Mouse (Mus musculus): ENCODE measurements at regions not wholly inside any gene's neighbourhood (a gene's known extent, or its start where the extent isn't known, plus 50 kb on each side); places are given as distances from the start of the nearest gene placed in this dataset.

- no peak overlapping the region for H3ac ChIP-seq (ENCODE audit: control insufficient read depth, insufficient read length)
- H3K4me3 ChIP-seq = no peak overlapping the region
- no peak overlapping the region for H3K4me2 ChIP-seq (ENCODE audit: low read depth)
- H3K36me3 ChIP-seq (ENCODE audit: control insufficient read depth, insufficient read depth) = no peaks in the 10 kb centered on the region
- no peak for TF ChIP-seq CEBPB (IDR thresholded peaks at IDR 0.05; ENCODE audit: insufficient read depth, poor library complexity, severe bottlenecking)
- no peak for TF ChIP-seq MAX (IDR thresholded peaks at IDR 0.05; ENCODE audit: low read depth)
- no peak for TF ChIP-seq TCF3 (IDR thresholded peaks at IDR 0.05; ENCODE audit: insufficient read length, low read depth)
- TF ChIP-seq REST (IDR thresholded peaks at IDR 0.05; ENCODE audit: insufficient read depth, insufficient read length) = no peak
- TF ChIP-seq MYOG (IDR thresholded peaks at IDR 0.05; ENCODE audit: control insufficient read depth in 1 of 3, insufficient read depth in 1 of 3, insufficient read length in 2 of 3, low read depth in 2 of 3) = no peak
- no peak for TF ChIP-seq TCF12 (IDR thresholded peaks at IDR 0.05; ENCODE audit: insufficient read depth, poor library complexity, severe bottlenecking)
- TF ChIP-seq POLR2A (IDR thresholded peaks at IDR 0.05; ENCODE audit: insufficient read length, low read depth) = no peak
- TF ChIP-seq E2F4 (IDR thresholded peaks at IDR 0.05; ENCODE audit: insufficient read depth) = no peak
- no peak for TF ChIP-seq USF1 (IDR thresholded peaks at IDR 0.05; ENCODE audit: low read depth)
- no peak for TF ChIP-seq MYOD1 (IDR thresholded peaks at IDR 0.05; ENCODE audit: control insufficient read depth in 1 of 3, insufficient read length in 2 of 3, low read depth in 2 of 3)
- no peak for TF ChIP-seq POLR2AphosphoS2 (IDR thresholded peaks at IDR 0.05; ENCODE audit: insufficient read length, low read depth)
- H3K27me3 ChIP-seq (ENCODE audit: control insufficient read depth, insufficient read depth, insufficient read length) = peaks cover 6% of the 10 kb centered on the region
- no peaks in the 10 kb centered on the region for H3K79me2 ChIP-seq (ENCODE audit: control insufficient read depth, insufficient read depth)
Measured at GRCm38 (mm10) chr7:73139901-73140300, 235.4 kb upstream of the Rgma start.

- Histone ChIP-seq H3K79me2 (ENCODE audit: control insufficient read depth, insufficient read depth) (no peaks in the 10 kb centered on the region), H3K27me3 (ENCODE audit: control insufficient read depth, insufficient read depth, insufficient read length) (peaks cover 6% of the 10 kb centered on the region), H3K36me3 (ENCODE audit: control insufficient read depth, insufficient read depth) (no peaks in the 10 kb centered on the region), H3K4me2 (ENCODE audit: low read depth) (no peak overlapping the region), H3K4me3 (no peak overlapping the region), H3ac (ENCODE audit: control insufficient read depth, insufficient read length) (no peak overlapping the region)
- TF ChIP-seq USF1 (IDR thresholded peaks at IDR 0.05; ENCODE audit: low read depth) (no peak), CEBPB (IDR thresholded peaks at IDR 0.05; ENCODE audit: insufficient read depth, poor library complexity, severe bottlenecking) (no peak), MYOD1 (IDR thresholded peaks at IDR 0.05; ENCODE audit: control insufficient read depth in 1 of 3, insufficient read length in 2 of 3, low read depth in 2 of 3) (no peak), REST (IDR thresholded peaks at IDR 0.05; ENCODE audit: insufficient read depth, insufficient read length) (no peak)
Measured at GRCm38 (mm10) chr7:73141167-73141566, 234.1 kb upstream of the Rgma start.

- no peak for TF ChIP-seq REST (IDR thresholded peaks at IDR 0.05; ENCODE audit: insufficient read depth, insufficient read length)
- no peak for TF ChIP-seq SRF (IDR thresholded peaks at IDR 0.05; ENCODE audit: control insufficient read depth, insufficient read length, low read depth)
- no peak for TF ChIP-seq E2F4 (IDR thresholded peaks at IDR 0.05; ENCODE audit: insufficient read depth)
- no peak for TF ChIP-seq TCF3 (IDR thresholded peaks at IDR 0.05; ENCODE audit: insufficient read length, low read depth)
- TF ChIP-seq USF1 (IDR thresholded peaks at IDR 0.05; ENCODE audit: low read depth) = no peak
- TF ChIP-seq MYOD1 (IDR thresholded peaks at IDR 0.05; ENCODE audit: control insufficient read depth in 1 of 3, insufficient read length in 2 of 3, low read depth in 2 of 3) = no peak
- no peak for TF ChIP-seq POLR2AphosphoS2 (IDR thresholded peaks at IDR 0.05; ENCODE audit: insufficient read length, low read depth)
- no peak for TF ChIP-seq TCF12 (IDR thresholded peaks at IDR 0.05; ENCODE audit: insufficient read depth, poor library complexity, severe bottlenecking)
- TF ChIP-seq MAX (IDR thresholded peaks at IDR 0.05; ENCODE audit: low read depth) = no peak
- no peak for TF ChIP-seq POLR2A (IDR thresholded peaks at IDR 0.05; ENCODE audit: insufficient read length, low read depth)
- no peaks in the 10 kb centered on the region for H3K79me2 ChIP-seq (ENCODE audit: control insufficient read depth, insufficient read depth)
- H3K36me3 ChIP-seq (ENCODE audit: control insufficient read depth, insufficient read depth) = no peaks in the 10 kb centered on the region
- no peak overlapping the region for H3K4me3 ChIP-seq
- H3ac ChIP-seq (ENCODE audit: control insufficient read depth, insufficient read length) = no peak overlapping the region
- H3K4me2 ChIP-seq (ENCODE audit: low read depth) = no peak overlapping the region
- H3K27me3 ChIP-seq (ENCODE audit: control insufficient read depth, insufficient read depth, insufficient read length) = no peaks in the 10 kb centered on the region
Measured at GRCm38 (mm10) chr7:73143902-73144301, 231.4 kb upstream of the Rgma start.

GRCm38 (mm10) chr7:73144846-73145245 lies 230.5 kb upstream of the Rgma start:
- H3K4me2 ChIP-seq (ENCODE audit: low read depth) = no peak overlapping the region
- no peak for TF ChIP-seq E2F4 (IDR thresholded peaks at IDR 0.05; ENCODE audit: insufficient read depth)
- TF ChIP-seq MAX (IDR thresholded peaks at IDR 0.05; ENCODE audit: low read depth) = no peak
- no peak for TF ChIP-seq REST (IDR thresholded peaks at IDR 0.05; ENCODE audit: insufficient read depth, insufficient read length)
- no peak for TF ChIP-seq TCF3 (IDR thresholded peaks at IDR 0.05; ENCODE audit: insufficient read length, low read depth)
- TF ChIP-seq POLR2AphosphoS2 (IDR thresholded peaks at IDR 0.05; ENCODE audit: insufficient read length, low read depth) = no peak
- no peak for TF ChIP-seq MYOG (IDR thresholded peaks at IDR 0.05; ENCODE audit: control insufficient read depth in 1 of 3, insufficient read depth in 1 of 3, insufficient read length in 2 of 3, low read depth in 2 of 3)
- no peak for TF ChIP-seq MYOD1 (IDR thresholded peaks at IDR 0.05; ENCODE audit: control insufficient read depth in 1 of 3, insufficient read length in 2 of 3, low read depth in 2 of 3)
- no peak for TF ChIP-seq TCF12 (IDR thresholded peaks at IDR 0.05; ENCODE audit: insufficient read depth, poor library complexity, severe bottlenecking)
- TF ChIP-seq CEBPB (IDR thresholded peaks at IDR 0.05; ENCODE audit: insufficient read depth, poor library complexity, severe bottlenecking) = no peak
- no peak for TF ChIP-seq SRF (IDR thresholded peaks at IDR 0.05; ENCODE audit: control insufficient read depth, insufficient read length, low read depth)
- TF ChIP-seq POLR2A (IDR thresholded peaks at IDR 0.05; ENCODE audit: insufficient read length, low read depth) = no peak
- no peak for TF ChIP-seq USF1 (IDR thresholded peaks at IDR 0.05; ENCODE audit: low read depth)
- H3K36me3 ChIP-seq (ENCODE audit: control insufficient read depth, insufficient read depth) = no peaks in the 10 kb centered on the region
- no peaks in the 10 kb centered on the region for H3K79me2 ChIP-seq (ENCODE audit: control insufficient read depth, insufficient read depth)
- no peak overlapping the region for H3ac ChIP-seq (ENCODE audit: control insufficient read depth, insufficient read length)
- no peak overlapping the region for H3K4me3 ChIP-seq
- no peaks in the 10 kb centered on the region for H3K27me3 ChIP-seq (ENCODE audit: control insufficient read depth, insufficient read depth, insufficient read length)

GRCm38 (mm10) chr7:73147251-73147650 lies 228.1 kb upstream of the Rgma start:
- Histone ChIP-seq H3K79me2 (ENCODE audit: control insufficient read depth, insufficient read depth) (no peaks in the 10 kb centered on the region), H3K4me3 (no peak overlapping the region), H3K4me2 (ENCODE audit: low read depth) (no peak overlapping the region), H3ac (ENCODE audit: control insufficient read depth, insufficient read length) (no peak overlapping the region), H3K27me3 (ENCODE audit: control insufficient read depth, insufficient read depth, insufficient read length) (no peaks in the 10 kb centered on the region), H3K36me3 (ENCODE audit: control insufficient read depth, insufficient read depth) (no peaks in the 10 kb centered on the region)
- no peak for TF ChIP-seq USF1 (IDR thresholded peaks at IDR 0.05; ENCODE audit: low read depth)
- no peak for TF ChIP-seq MYOG (IDR thresholded peaks at IDR 0.05; ENCODE audit: control insufficient read depth in 1 of 3, insufficient read depth in 1 of 3, insufficient read length in 2 of 3, low read depth in 2 of 3)
- no peak for TF ChIP-seq TCF3 (IDR thresholded peaks at IDR 0.05; ENCODE audit: insufficient read length, low read depth)
- TF ChIP-seq MAX (IDR thresholded peaks at IDR 0.05; ENCODE audit: low read depth) = no peak
- no peak for TF ChIP-seq CEBPB (IDR thresholded peaks at IDR 0.05; ENCODE audit: insufficient read depth, poor library complexity, severe bottlenecking)
- no peak for TF ChIP-seq SRF (IDR thresholded peaks at IDR 0.05; ENCODE audit: control insufficient read depth, insufficient read length, low read depth)
- no peak for TF ChIP-seq POLR2AphosphoS2 (IDR thresholded peaks at IDR 0.05; ENCODE audit: insufficient read length, low read depth)
- no peak for TF ChIP-seq E2F4 (IDR thresholded peaks at IDR 0.05; ENCODE audit: insufficient read depth)
- TF ChIP-seq POLR2A (IDR thresholded peaks at IDR 0.05; ENCODE audit: insufficient read length, low read depth) = no peak
- no peak for TF ChIP-seq TCF12 (IDR thresholded peaks at IDR 0.05; ENCODE audit: insufficient read depth, poor library complexity, severe bottlenecking)
- no peak for TF ChIP-seq MYOD1 (IDR thresholded peaks at IDR 0.05; ENCODE audit: control insufficient read depth in 1 of 3, insufficient read length in 2 of 3, low read depth in 2 of 3)
- no peak for TF ChIP-seq REST (IDR thresholded peaks at IDR 0.05; ENCODE audit: insufficient read depth, insufficient read length)
